Mouse (Mus musculus): Measurements from ENCODE around the gene Lin7b.

GRCm38 (mm10) chr7:45340669-45341068, 29.7 kb downstream of the Lin7b start:
- TF ChIP-seq CTCF (IDR thresholded peaks at IDR 0.05): no peak
- no peak for TF ChIP-seq EP300 (IDR thresholded peaks at IDR 0.05; ENCODE audit: insufficient read depth, low read depth, low read length)
- TF ChIP-seq POLR2A (IDR thresholded peaks at IDR 0.05; ENCODE audit: insufficient read depth, low read depth, low read length): no peak

All from heart, adult 2 months (tissue).